Mouse (Mus musculus): ENCODE measurements at regions not wholly inside any gene's neighbourhood (a gene's known extent, or its start where the extent isn't known, plus 50 kb on each side); places are given as distances from the start of the nearest gene placed in this dataset.
"Not testable (repeated sequence)": the region's sequence is repeated elsewhere in the genome, so short reads cannot be mapped to it uniquely, and the experiment has no call there.

- not testable (repeated sequence) for ATAC-seq (replicated peaks; ENCODE audit: poor library complexity)
Observed at GRCm38 (mm10) chr12:20802027-20802426, 188.2 kb upstream of the Asap2 start.

- ATAC-seq (replicated peaks; ENCODE audit: poor library complexity), result not testable (repeated sequence)
Observed at GRCm38 (mm10) chr12:20805466-20805865, 184.8 kb upstream of the Asap2 start.

GRCm38 (mm10) chr12:20806681-20807080, 183.6 kb upstream of the Asap2 start:
- ATAC-seq (replicated peaks; ENCODE audit: poor library complexity), result no peak

GRCm38 (mm10) chr12:20813836-20814235, 176.4 kb upstream of the Asap2 start:
- not testable (repeated sequence) for ATAC-seq (replicated peaks; ENCODE audit: poor library complexity)

- ATAC-seq (replicated peaks; ENCODE audit: poor library complexity), result not testable (repeated sequence)
Observed at GRCm38 (mm10) chr12:20815121-20815520, 175.1 kb upstream of the Asap2 start.

GRCm38 (mm10) chr12:20815599-20815998, 174.7 kb upstream of the Asap2 start:
- peak; percentile 63 for ATAC-seq (replicated peaks; ENCODE audit: poor library complexity)

GRCm38 (mm10) chr12:20843661-20844320, 146.5 kb upstream of the Asap2 start:
- not testable (repeated sequence) for ATAC-seq (replicated peaks; ENCODE audit: poor library complexity)

DNA sequence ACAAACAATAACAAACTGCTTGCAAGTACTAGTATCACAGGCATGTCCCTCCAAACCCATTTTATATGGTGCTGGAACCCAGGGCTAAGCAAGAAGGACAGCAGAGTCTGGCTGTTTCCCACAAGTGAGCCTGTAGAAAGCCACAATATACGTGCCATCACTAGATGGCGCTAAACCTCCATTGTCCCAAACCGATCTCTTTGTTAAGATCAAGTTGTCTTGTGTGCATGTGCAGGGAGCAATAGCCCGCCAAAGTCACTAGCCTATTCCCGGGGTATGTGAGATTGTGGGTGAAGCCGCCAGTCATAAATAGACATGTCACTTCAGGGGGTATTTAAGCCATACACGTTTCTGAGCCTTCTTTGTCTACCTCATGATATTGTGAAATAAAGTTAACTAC, 145.4 kb upstream of the Asap2 start:
- not testable (repeated sequence) for ATAC-seq (replicated peaks; ENCODE audit: poor library complexity)

DNA sequence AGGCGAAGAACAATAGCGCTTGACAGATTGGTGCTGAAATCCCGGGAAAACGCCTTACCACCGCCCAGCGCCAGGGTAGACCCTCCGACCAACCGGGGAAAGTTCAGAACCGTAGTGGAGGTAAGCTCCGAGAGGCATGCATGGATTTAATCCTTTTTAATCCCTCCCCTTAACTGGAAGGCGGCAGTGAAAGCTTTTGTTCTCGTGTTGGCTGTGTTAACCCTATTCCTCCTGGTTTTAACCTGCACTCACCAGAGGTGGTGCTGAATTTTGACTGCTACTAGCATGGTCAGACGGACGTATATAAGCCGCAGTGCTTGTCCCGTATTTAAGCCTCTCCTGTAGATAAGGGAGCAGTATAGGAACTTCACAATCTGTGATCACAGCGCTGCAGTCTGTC, 145.0 kb upstream of the Asap2 start:
- ATAC-seq (replicated peaks; ENCODE audit: poor library complexity), result no peak

DNA sequence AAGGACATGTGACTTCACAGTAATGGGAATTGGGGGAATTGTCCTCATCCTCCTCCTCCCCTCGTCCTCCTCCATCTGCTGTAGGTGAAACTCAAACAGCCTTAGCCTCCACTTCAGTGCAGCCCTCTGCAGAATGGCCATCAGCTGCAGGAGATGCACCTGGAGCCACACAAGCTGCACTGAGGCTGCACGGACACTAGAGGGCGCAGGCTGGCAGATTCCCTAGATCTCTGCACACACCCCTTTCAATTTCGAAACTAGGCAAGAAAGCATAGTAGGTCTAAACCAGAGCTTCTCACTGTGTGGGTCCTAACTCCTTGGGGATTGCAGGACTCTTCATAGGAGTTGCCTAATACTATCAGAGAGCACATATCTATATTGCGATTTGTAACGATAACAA, 106.2 kb upstream of the Asap2 start:
- not testable (repeated sequence) for ATAC-seq (replicated peaks; ENCODE audit: poor library complexity)

GRCm38 (mm10) chr12:20920653-20921397, 69.4 kb upstream of the Asap2 start:
- peak; percentile 100 for ATAC-seq (replicated peaks; ENCODE audit: poor library complexity)

GRCm38 (mm10) chr12:20921398-20922023, 68.7 kb upstream of the Asap2 start:
- not testable (repeated sequence) for ATAC-seq (replicated peaks; ENCODE audit: poor library complexity)

DNA sequence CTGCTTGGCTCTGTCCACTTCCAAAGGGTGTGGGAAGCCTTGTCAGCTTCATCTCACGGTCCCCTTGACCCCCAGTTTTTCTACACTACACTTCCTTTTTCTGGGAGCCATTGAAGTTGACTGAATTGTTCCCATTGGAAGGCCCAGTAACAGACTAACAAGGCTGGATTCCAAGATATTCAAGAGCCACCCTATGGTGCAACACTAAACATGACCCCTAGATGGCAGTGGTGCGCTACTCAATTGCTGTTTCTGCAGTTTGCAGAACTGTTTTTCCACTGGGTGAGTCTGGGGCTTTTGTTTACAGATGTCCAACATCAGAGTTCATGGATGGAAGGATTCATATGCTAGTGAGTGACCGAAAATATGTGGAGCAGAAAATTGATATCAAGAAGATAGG, 61.3 kb upstream of the Asap2 start:
- 0 out of 2 replicates have a peak, but pooled peaks have one; percentile 50 for ATAC-seq (replicated peaks; ENCODE audit: poor library complexity)

All from megakaryocyte progenitor cell, adult 5-6 weeks (primary cell).